In genomic region chr1:193337018-193337321, GRCm38 (mm10) we compare ENCODE assay signal across 16 mouse cellular contexts. TPM values are rescaled to one million over a fixed set of nuclear protein-coding genes. Genes with fewer than 3 reads are reported as not detected.
DNase-seq lines count a peak whose midpoint lies in the region; ATAC-seq and TF ChIP-seq lines count a peak whose summit lies in the region.
"Had no signal": no experiment of that assay in that cellular context is flagged by ENCODE, and none has a peak within 500 bp of the region (broad histone marks: within the 10 kb centered on the region; RNA-seq: fewer than 3 reads in every experiment).

No protein-coding gene starts in this region.

- WGBS in heart, embryonic 16.5 days = 75% methylated on average over 9 of the region's 9 CpGs
- WGBS in heart, embryonic 10.5 days = 87% methylated on average over 9 of the region's 9 CpGs
- 78% methylated on average over 9 of the region's 9 CpGs for WGBS in lung, postnatal 0 days
- 83% methylated on average over 9 of the region's 9 CpGs for WGBS in forebrain, embryonic 12.5 days

- H3K4me2 ChIP-seq in heart, embryonic 16.5 days (ENCODE audit: low read depth, low read length) = no peak overlapping the region
- no peak overlapping the region for H3K4me2 ChIP-seq in lung, postnatal 0 days (replicated peaks; ENCODE audit: low read depth, low read length)
- no peak overlapping the region for H3K4me2 ChIP-seq in forebrain, embryonic 12.5 days
- H3K4me2 ChIP-seq: hindbrain, embryonic 13.5 days; limb, embryonic 13.5 days had no signal

- no peak overlapping the region; the same call in 1 of the 2 replicates for H3K9ac ChIP-seq in heart, embryonic 16.5 days (ENCODE audit: low read length)
- H3K9ac ChIP-seq in lung, postnatal 0 days (replicated peaks; ENCODE audit: low read depth) = no peak overlapping the region
- no peak overlapping the region for H3K9ac ChIP-seq in forebrain, embryonic 12.5 days
- H3K9ac ChIP-seq: forebrain, postnatal 0 days; hindbrain, embryonic 13.5 days; limb, embryonic 13.5 days had no signal

- H3K27me3 ChIP-seq in heart, embryonic 16.5 days (ENCODE audit: control insufficient read depth, insufficient read depth, low read length) = no peaks in the 10 kb centered on the region
- peaks cover 34% of the 10 kb centered on the region for H3K27me3 ChIP-seq in heart, embryonic 10.5 days (ENCODE audit: insufficient read depth, poor library complexity, severe bottlenecking)
- H3K27me3 ChIP-seq in lung, postnatal 0 days (replicated peaks; ENCODE audit: insufficient read depth, low read length) = no peaks in the 10 kb centered on the region
- H3K27me3 ChIP-seq in forebrain, embryonic 12.5 days = no peaks in the 10 kb centered on the region
- H3K27me3 ChIP-seq: hindbrain, embryonic 13.5 days; limb, embryonic 13.5 days had no signal

- DNase-seq in heart, embryonic 10.5 days (ENCODE audit: low spot score) = no peak
- DNase-seq in thymus, postnatal 0 days (ENCODE audit: low spot score) = peak; percentile 62
- no peak for DNase-seq in ovary, postnatal 10 days (ENCODE audit: low spot score)
- DNase-seq in lung, postnatal 0 days (ENCODE audit: low spot score) = no peak
- DNase-seq: cerebellum, adult 18-20 months; embryo, embryonic 11 days; forebrain, postnatal 0 days; kidney, adult 2 months; lung, adult 18-20 months had no signal

- no peak for ATAC-seq in heart, embryonic 16.5 days (replicated peaks; ENCODE audit: extremely low read depth, insufficient read depth, low FRiP score)
- peak; percentile 74 for ATAC-seq in CD4-positive, CD25-positive, alpha-beta regulatory T cell, adult 4 months
- ATAC-seq in megakaryocyte, adult 5-6 weeks (ENCODE audit: poor library complexity, severe bottlenecking) = peak; percentile 45
- no peak for ATAC-seq in lung, postnatal 0 days
- ATAC-seq in forebrain, embryonic 12.5 days (ENCODE audit: low FRiP score) = no peak
- ATAC-seq: forebrain, postnatal 0 days had no signal

- no peaks in the 10 kb centered on the region for H3K9me3 ChIP-seq in heart, embryonic 16.5 days (replicated peaks; ENCODE audit: control insufficient read depth, low read length)
- H3K9me3 ChIP-seq in heart, embryonic 10.5 days = no peaks in the 10 kb centered on the region
- H3K9me3 ChIP-seq in lung, postnatal 0 days (ENCODE audit: low read length) = no peaks in the 10 kb centered on the region
- no peaks in the 10 kb centered on the region for H3K9me3 ChIP-seq in forebrain, embryonic 12.5 days
- H3K9me3 ChIP-seq: hindbrain, embryonic 13.5 days; limb, embryonic 13.5 days had no signal

- no peak for TF ChIP-seq CTCF in lung, postnatal 0 days (IDR thresholded peaks at IDR 0.05)

- no peaks in the 10 kb centered on the region for H3K36me3 ChIP-seq in heart, embryonic 16.5 days (ENCODE audit: control insufficient read depth, insufficient read depth)
- H3K36me3 ChIP-seq in heart, embryonic 10.5 days = no peaks in the 10 kb centered on the region
- H3K36me3 ChIP-seq in lung, postnatal 0 days (ENCODE audit: insufficient read depth, low read length) = no peaks in the 10 kb centered on the region
- H3K36me3 ChIP-seq in forebrain, embryonic 12.5 days (replicated peaks) = no peaks in the 10 kb centered on the region
- H3K36me3 ChIP-seq: hindbrain, embryonic 13.5 days; limb, embryonic 13.5 days had no signal

- H3K4me1 ChIP-seq in heart, embryonic 16.5 days (ENCODE audit: control insufficient read depth, insufficient read depth, low read length) = peaks cover 61% of the 10 kb centered on the region
- H3K4me1 ChIP-seq in heart, embryonic 10.5 days = peaks cover 61% of the 10 kb centered on the region
- no peaks in the 10 kb centered on the region for H3K4me1 ChIP-seq in lung, postnatal 0 days (ENCODE audit: insufficient read depth, low read depth, low read length)
- H3K4me1 ChIP-seq in forebrain, embryonic 12.5 days = peaks cover 16% of the 10 kb centered on the region

- no peak for TF ChIP-seq EP300 in lung, postnatal 0 days (IDR thresholded peaks at IDR 0.05)

- H3K4me3 ChIP-seq in heart, embryonic 16.5 days (ENCODE audit: low read length) = no peak overlapping the region
- no peak overlapping the region for H3K4me3 ChIP-seq in heart, embryonic 10.5 days
- no peak overlapping the region for H3K4me3 ChIP-seq in lung, postnatal 0 days (ENCODE audit: low read depth, low read length)
- no peak overlapping the region for H3K4me3 ChIP-seq in forebrain, embryonic 12.5 days (replicated peaks)
- H3K4me3 ChIP-seq: hindbrain, embryonic 13.5 days; limb, embryonic 13.5 days had no signal

- peak overlapping the region; percentile 95 for H3K27ac ChIP-seq in heart, embryonic 16.5 days (ENCODE audit: low read length)
- H3K27ac ChIP-seq in heart, embryonic 10.5 days = no peak overlapping the region
- H3K27ac ChIP-seq in lung, postnatal 0 days (ENCODE audit: low read length) = no peak overlapping the region
- H3K27ac ChIP-seq in forebrain, embryonic 12.5 days = no peak overlapping the region
- H3K27ac ChIP-seq: hindbrain, embryonic 13.5 days; limb, embryonic 13.5 days; macrophage had no signal

RNA-seq across cellular contexts. Expression of gene Camk1g, which starts 33.1 kb away (rescaled TPM):
- polyA plus RNA-seq in heart, embryonic 16.5 days (2015; fragmentation: Nextera tagmentation; extraction: Ambion mirVana) = 13.6 and 16.6 TPM in 2 replicates
- 7.2 and 8.3 TPM in 2 replicates for polyA plus RNA-seq in heart, embryonic 10.5 days (2016; fragmentation: Nextera tagmentation; extraction: Ambion mirVana)
- not detected for polyA plus RNA-seq in CD4-positive, CD25-positive, alpha-beta regulatory T cell, adult 4 months (2017; shearing (Covaris generic))
- not detected in 2 replicates for total RNA-seq in megakaryocyte, adult 5-6 weeks (2015)
- not detected in 2 replicates for total RNA-seq in megakaryocyte, adult 5-6 weeks (2017)
- 1.0 and 2.6 TPM in 2 replicates for polyA plus RNA-seq in thymus, postnatal 0 days (2015; fragmentation: Nextera tagmentation; extraction: Ambion mirVana)
- 14.4 and 15.9 TPM in 2 replicates for polyA plus RNA-seq in lung, postnatal 0 days (2015; fragmentation: Nextera tagmentation; extraction: Ambion mirVana)
- 20.5 and 20.6 TPM in 2 replicates for polyA plus RNA-seq in forebrain, embryonic 12.5 days (2016; fragmentation: Nextera tagmentation; extraction: Ambion mirVana)
- polyA plus RNA-seq: macrophage had no signal

Comparison
In these comparisons a context has a peak if more than half of its experiments do, and no peak if none do; other contexts are left out.
1. ATAC-seq: peak in CD4-positive, CD25-positive, alpha-beta regulatory T cell, adult 4 months (single experiment) and megakaryocyte, adult 5-6 weeks (single experiment); none in heart, embryonic 16.5 days (single experiment), lung, postnatal 0 days (single experiment) and forebrain, embryonic 12.5 days (single experiment).